Comparison of ENCODE assay signal across 9 mouse cellular contexts in the genomic region with DNA sequence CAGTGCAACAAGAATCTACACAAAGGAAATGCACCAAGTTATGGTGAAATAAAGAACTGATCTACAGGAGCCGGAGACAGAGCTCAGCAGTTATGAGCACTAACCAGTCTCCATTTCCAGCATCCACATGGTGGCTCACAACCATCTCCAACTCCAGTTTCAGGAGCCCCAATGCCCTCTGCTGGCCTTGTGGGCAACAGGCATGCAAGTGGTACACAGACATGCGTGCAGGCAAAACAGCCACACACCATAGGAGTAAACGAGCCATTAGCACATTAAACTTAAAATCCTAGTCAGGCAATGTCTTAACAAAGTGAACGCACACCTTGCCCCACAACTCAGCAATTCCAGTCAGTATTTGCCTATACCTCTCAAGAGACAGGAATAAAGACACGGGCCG. TPM values are rescaled to one million over a fixed set of nuclear protein-coding genes. Genes with fewer than 3 reads are reported as not detected.
A peak's percentile ranks its signal among the peaks of the same experiment; 100 is the strongest.
DNase-seq lines count a peak whose midpoint lies in the region; ATAC-seq and TF ChIP-seq lines count a peak whose summit lies in the region.
"Had no signal": no experiment of that assay in that cellular context is flagged by ENCODE, and none has a peak within 500 bp of the region (broad histone marks: within the 10 kb centered on the region; RNA-seq: fewer than 3 reads in every experiment).

No protein-coding gene starts in this region.

- no peak overlapping the region for H3K9ac ChIP-seq in kidney, postnatal 0 days (ENCODE audit: low read depth, low read length)
- no peak overlapping the region for H3K9ac ChIP-seq in kidney, embryonic 15.5 days
- H3K9ac ChIP-seq: heart, embryonic 15.5 days had no signal

- TF ChIP-seq CTCF in kidney, postnatal 0 days (IDR thresholded peaks at IDR 0.05; ENCODE audit: low read depth), result peak; percentile 52; the same call in 1 of the 2 replicates

- intact Hi-C loops in heart, postnatal 36 days (cut with DNase I), result no loop called here

- no peak overlapping the region for H3K4me3 ChIP-seq in kidney, postnatal 0 days (replicated peaks; ENCODE audit: low read depth, low read length)
- no peak overlapping the region for H3K4me3 ChIP-seq in kidney, embryonic 15.5 days (replicated peaks)
- H3K4me3 ChIP-seq: heart, embryonic 15.5 days had no signal

- no peak overlapping the region for H3K27ac ChIP-seq in kidney, postnatal 0 days
- H3K27ac ChIP-seq in kidney, embryonic 15.5 days, result no peak overlapping the region
- H3K27ac ChIP-seq: heart, embryonic 15.5 days had no signal

- ATAC-seq in kidney, postnatal 0 days (replicated peaks; ENCODE audit: low FRiP score, low read depth), result no peak
- no peak for ATAC-seq in kidney, embryonic 15.5 days (replicated peaks; ENCODE audit: low FRiP score)

- DNase-seq in kidney, postnatal 0 days (ENCODE audit: low spot score), result peak; percentile 16
- DNase-seq in kidney, adult 8-10 months, result no peak
- DNase-seq in B cell, adult 2 months, result peak; percentile 17 to 22
- peak; percentile 18 for DNase-seq in MEL-GATA-1-ER (ENCODE audit: extremely low read depth, low read depth)
- peak; percentile 40 for DNase-seq in lung, postnatal 36 days
- no peak for DNase-seq in heart, postnatal 36 days
- DNase-seq: right cerebral cortex, postnatal 25 days had no signal

- H3K4me1 ChIP-seq in kidney, postnatal 0 days (replicated peaks; ENCODE audit: insufficient read depth, low read length), result 0 out of 2 replicates have a peak, but pooled peaks cover 4% of the 10 kb centered on the region
- H3K4me1 ChIP-seq in kidney, embryonic 15.5 days, result peaks cover 7% of the 10 kb centered on the region

- no peak overlapping the region for H3K4me2 ChIP-seq in kidney, postnatal 0 days (ENCODE audit: low read length)
- no peak overlapping the region for H3K4me2 ChIP-seq in kidney, embryonic 15.5 days
- H3K4me2 ChIP-seq: heart, embryonic 15.5 days had no signal

- no peaks in the 10 kb centered on the region for H3K27me3 ChIP-seq in kidney, postnatal 0 days (ENCODE audit: insufficient read depth, low read length)
- H3K27me3 ChIP-seq in kidney, embryonic 15.5 days, result no peaks in the 10 kb centered on the region
- H3K27me3 ChIP-seq: heart, embryonic 15.5 days had no signal

- 89% methylated on average over 6 of the region's 6 CpGs for WGBS in kidney, postnatal 0 days
- WGBS in kidney, embryonic 15.5 days, result 84% methylated on average over 6 of the region's 6 CpGs

- H3K9me3 ChIP-seq in kidney, postnatal 0 days (replicated peaks; ENCODE audit: low read length), result no peaks in the 10 kb centered on the region
- no peaks in the 10 kb centered on the region for H3K9me3 ChIP-seq in kidney, embryonic 15.5 days (replicated peaks)
- H3K9me3 ChIP-seq: heart, embryonic 15.5 days had no signal

- no peaks in the 10 kb centered on the region for H3K36me3 ChIP-seq in kidney, postnatal 0 days (ENCODE audit: insufficient read depth, low read length)
- no peaks in the 10 kb centered on the region for H3K36me3 ChIP-seq in kidney, embryonic 15.5 days
- H3K36me3 ChIP-seq: heart, embryonic 15.5 days had no signal

RNA-seq across cellular contexts. Expression of gene Map1lc3a, which starts 4.1 kb away (rescaled TPM):
- 176 and 185 TPM in 2 replicates for polyA plus RNA-seq in kidney, postnatal 0 days (2015; fragmentation: Nextera tagmentation; extraction: Ambion mirVana)
- total RNA-seq in heart, postnatal 36 days (2021), result 100 to 1,000 TPM; 729 to 769 TPM
- 136 and 154 TPM in 2 replicates for polyA plus RNA-seq in kidney, embryonic 15.5 days (2015; fragmentation: Nextera tagmentation; extraction: Ambion mirVana)

RNA-seq across cellular contexts. Expression of gene Dynlrb1, which starts 35.6 kb away (rescaled TPM):
- polyA plus RNA-seq in kidney, postnatal 0 days (2015; fragmentation: Nextera tagmentation; extraction: Ambion mirVana), result 373 and 405 TPM in 2 replicates
- 100 to 1,000 TPM; 165 to 186 TPM for total RNA-seq in heart, postnatal 36 days (2021)
- polyA plus RNA-seq in kidney, embryonic 15.5 days (2015; fragmentation: Nextera tagmentation; extraction: Ambion mirVana), result 371 and 388 TPM in 2 replicates

Comparison
In these comparisons a context has a peak if more than half of its experiments do, and no peak if none do; other contexts are left out.
1. DNase-seq: peak in kidney, postnatal 0 days (single experiment), B cell, adult 2 months (2 of 2), MEL-GATA-1-ER (single experiment) and lung, postnatal 36 days (single experiment); none in kidney, adult 8-10 months (0 of 2) and heart, postnatal 36 days (0 of 2).